Mouse (Mus musculus): ENCODE measurements around the gene Ptpn20.

DNA sequence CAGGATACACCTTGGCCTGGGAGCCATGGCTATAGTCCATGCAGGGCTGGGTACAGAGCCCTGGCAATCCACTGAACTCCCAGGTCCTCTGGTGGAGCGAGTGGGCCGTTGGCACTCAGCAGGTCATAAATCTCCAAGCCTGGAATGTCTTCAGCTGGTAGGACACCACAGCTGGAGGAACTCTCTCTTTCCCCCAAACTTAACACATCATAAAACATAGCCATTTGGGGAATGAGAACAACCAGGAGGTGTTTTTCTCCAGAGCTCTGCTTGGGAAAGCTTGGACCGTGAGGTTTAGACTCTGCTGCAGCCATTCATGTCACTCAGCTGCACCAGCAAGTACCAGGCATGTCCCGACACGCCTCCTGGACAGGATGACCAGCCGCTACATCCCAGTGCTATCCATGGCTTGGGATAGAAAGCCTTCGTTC, 68.5 kb downstream of the Ptpn20 start:
- TF ChIP-seq CTCF (IDR thresholded peaks at IDR 0.05; ENCODE audit: borderline replicate concordance, insufficient read depth, low read length) (no peak), POLR2A (IDR thresholded peaks at IDR 0.05; ENCODE audit: low read depth, low read length) (no peak)

Data from embryonic fibroblast, embryonic 13.5 days (primary cell).